Mouse (Mus musculus) embryo, embryonic 11 days (tissue): ENCODE data around the gene Tnfaip8l3.
A peak's percentile ranks its signal among the peaks of the same experiment; 100 is the strongest.
"Not testable (repeated sequence)": the region's sequence is repeated elsewhere in the genome, so short reads cannot be mapped to it uniquely, and the experiment has no call there.

Experiments used
- DNase-seq: peaks from one replicate; pipeline ENCODE4 v3.0.0-alpha.2; 2015

The Tnfaip8l3 gene

GRCm38 (mm10) chr9:54068032-54068649 lies at the start of gene Tnfaip8l3:
Tnfaip8l3 (minus strand) TSS chr9:54068388.
- DNase-seq: peak; percentile 70

DNA sequence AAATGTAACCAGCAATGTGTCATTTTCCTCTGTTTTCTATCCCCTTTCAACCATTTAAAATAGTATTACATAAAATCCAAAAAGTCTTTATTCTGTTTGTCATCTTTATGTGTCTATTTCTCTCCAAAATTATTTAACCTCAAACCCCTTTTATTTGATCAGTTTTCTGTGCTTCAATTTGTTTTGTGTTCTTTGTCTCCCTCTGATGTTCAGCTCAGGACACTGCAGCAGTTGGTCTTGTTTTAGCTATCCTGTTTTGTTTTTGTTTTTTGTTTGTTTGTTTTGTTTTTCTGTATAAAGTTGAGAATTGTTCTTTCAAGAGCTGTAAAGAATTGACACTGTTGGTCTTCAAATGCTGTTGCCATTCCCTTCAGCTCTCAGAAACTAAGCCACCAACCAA lies 44.5 kb upstream of the Tnfaip8l3 start:
- DNase-seq: peak; percentile 1

DNA sequence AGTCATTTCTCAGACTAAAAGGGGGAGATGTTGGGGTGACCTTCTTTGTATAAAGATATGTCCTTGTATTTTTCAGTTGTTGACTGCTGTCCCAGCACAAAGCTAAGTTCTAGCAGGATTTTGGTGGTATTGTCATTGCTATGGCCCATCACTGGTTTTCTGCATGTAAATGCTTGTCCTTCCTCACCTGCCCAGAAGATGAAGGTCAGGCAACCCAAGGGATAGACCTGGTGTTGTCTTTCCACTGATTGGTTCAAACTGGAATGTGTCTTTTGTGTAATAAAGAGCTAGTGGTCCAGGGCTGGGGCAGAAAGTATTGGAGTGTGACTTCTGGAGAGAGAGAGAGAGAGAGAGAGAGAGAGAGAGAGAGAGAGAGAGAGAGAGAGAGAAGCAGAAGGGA lies 30.4 kb upstream of the Tnfaip8l3 start:
- no peak for DNase-seq

DNA sequence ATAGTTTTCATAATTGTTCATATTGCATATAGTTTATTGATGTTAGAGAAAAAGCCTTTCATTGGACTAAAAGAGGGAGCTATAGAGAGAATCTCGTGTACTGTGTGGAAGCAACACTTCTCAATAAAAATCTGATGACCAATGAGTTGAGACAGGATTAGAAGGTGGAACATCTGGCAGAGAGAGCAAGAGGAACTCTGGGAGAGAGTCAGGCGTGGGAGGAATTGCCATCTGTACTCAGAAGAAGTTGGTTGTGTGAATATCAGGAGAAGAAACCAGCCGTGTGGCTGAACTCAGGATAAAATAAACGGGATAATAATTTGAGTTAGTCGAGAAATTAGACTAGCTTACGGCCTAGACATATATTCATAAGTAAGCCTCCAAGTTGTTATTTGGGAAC lies 28.9 kb upstream of the Tnfaip8l3 start:
- DNase-seq: no peak

- DNase-seq: no peak
Observed at GRCm38 (mm10) chr9:54084245-54084644, 16.1 kb upstream of the Tnfaip8l3 start.

GRCm38 (mm10) chr9:54077740-54078139 lies 9.6 kb upstream of the Tnfaip8l3 start:
- no peak for DNase-seq

GRCm38 (mm10) chr9:54074901-54075300 lies 6.7 kb upstream of the Tnfaip8l3 start:
- no peak for DNase-seq

- DNase-seq: no peak
Observed at GRCm38 (mm10) chr9:54073688-54074087, 5.5 kb upstream of the Tnfaip8l3 start.

DNA sequence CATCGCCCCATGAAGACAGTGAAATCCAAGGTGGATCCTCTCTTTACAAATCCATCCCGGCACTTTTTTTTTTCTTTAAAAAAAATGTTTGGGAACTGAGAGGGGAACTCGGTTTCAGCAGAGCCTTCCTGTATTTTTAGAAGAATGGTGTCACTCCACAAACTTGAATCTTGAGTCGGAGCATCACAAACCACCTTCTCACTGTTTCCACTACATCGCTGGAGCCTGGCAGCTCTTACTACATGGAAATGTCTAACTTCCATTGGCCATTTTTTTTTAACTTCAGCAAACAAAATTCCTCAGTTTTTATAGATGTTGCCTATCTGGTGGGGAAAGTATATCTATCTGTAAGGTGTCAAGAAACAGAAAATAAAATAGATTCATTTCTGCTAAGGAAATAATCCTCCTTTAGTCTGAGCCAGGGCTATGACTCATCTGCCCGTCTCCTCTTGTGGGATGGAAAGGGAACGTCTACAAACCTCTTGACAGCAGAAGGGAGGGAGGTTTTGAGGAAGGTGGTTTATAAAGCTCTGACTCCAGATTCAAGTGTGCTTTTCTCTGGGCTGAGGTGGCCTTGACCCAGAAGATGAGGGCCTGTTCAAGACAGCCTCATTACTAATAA lies 3.4 kb upstream of the Tnfaip8l3 start:
- DNase-seq: no peak

- no peak for DNase-seq
Observed at GRCm38 (mm10) chr9:54069204-54069603, 1.0 kb upstream of the Tnfaip8l3 start.

GRCm38 (mm10) chr9:54068777-54069176 lies 589 bp upstream of the Tnfaip8l3 start:
- DNase-seq: peak; percentile 82

GRCm38 (mm10) chr9:54067642-54068031 lies 551 bp downstream of the Tnfaip8l3 start:
- peak; percentile 7 for DNase-seq

DNA sequence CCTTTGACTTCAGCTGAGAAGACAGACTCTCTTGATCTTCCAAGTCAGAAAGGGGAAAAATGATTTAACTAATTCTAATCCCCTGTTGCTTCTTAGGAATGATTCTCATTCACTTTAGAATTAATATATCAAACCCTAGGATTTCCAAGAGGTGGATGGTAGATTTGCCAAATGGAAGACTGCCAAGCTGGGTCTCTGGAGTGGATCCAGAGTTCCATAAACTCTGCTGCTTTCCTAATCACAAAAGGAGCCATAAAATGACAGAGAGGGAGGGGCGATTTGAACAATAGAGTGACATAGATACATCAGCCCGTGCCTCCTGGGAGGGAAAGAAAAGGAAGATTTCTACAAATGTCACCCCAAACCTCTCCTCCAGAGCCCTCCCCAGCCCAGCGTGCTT lies 3.4 kb downstream of the Tnfaip8l3 start:
- no peak for DNase-seq

GRCm38 (mm10) chr9:54063655-54064054 lies 4.5 kb downstream of the Tnfaip8l3 start:
- DNase-seq: no peak

- no peak for DNase-seq
Observed at GRCm38 (mm10) chr9:54061666-54062065, 6.5 kb downstream of the Tnfaip8l3 start.

- DNase-seq: no peak
Observed at GRCm38 (mm10) chr9:54051298-54052068, 16.7 kb downstream of the Tnfaip8l3 start.

GRCm38 (mm10) chr9:54048978-54049377 lies 19.2 kb downstream of the Tnfaip8l3 start:
- DNase-seq: no peak

GRCm38 (mm10) chr9:54043067-54043466 lies 25.1 kb downstream of the Tnfaip8l3 start:
- DNase-seq: no peak

DNA sequence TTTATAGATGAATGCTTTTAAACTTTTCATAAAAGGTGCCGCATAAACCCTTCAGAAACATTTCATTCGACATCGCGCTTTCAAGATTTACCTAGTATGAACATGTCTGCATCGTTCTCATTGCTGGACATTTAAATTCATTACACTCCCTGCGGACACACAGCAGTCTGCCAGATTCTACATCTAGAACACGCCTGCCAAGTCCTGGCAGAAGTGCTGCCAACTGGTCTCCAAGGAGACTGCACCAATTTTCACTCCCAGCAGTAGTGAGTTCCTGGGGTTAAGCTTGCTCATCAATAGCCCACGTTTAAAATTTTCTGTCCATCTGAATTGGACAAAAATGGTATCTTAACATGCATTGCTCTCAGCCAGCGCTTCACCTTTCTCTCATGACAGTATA lies 30.5 kb downstream of the Tnfaip8l3 start:
- DNase-seq: no peak

- DNase-seq: no peak
Observed at GRCm38 (mm10) chr9:54034691-54035090, 33.5 kb downstream of the Tnfaip8l3 start.

DNA sequence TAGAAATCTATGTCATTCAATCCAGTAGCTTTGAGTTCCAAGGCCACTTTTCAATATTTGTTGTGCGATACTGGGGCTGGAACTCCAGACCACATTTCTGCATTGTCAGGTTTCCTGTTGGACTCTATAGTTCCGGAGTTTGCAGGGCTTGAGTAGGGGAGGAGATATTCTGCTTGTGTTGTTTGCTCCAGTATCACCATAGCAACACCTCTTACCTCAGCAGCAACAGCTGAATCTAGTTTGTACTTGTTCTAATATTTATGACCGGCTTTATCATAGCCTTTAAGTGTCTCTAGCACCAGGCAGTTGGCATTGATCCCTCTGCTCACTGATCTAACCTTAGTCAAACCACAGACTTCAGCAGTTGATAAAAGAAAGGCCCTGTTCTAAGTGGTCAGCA lies 45.4 kb downstream of the Tnfaip8l3 start:
- DNase-seq: peak; percentile 4

DNA sequence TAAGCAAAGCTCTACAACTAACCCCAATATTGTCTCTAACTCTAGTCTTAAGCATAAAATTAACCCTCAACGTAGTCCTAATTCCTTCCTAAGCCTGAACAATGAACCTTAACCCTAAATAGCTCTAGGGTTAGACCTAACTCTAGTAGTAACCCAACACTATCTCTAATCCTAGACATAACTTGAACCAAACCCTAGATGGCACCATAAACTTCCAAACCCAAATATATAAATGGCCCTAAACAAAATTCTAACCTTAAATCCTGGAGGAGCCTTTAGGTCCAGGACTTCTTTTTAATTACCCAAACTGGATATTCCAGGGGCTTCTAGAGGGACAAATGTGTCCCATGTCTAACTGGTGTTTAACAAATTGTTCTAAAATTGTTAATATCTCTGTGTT lies 73.7 kb downstream of the Tnfaip8l3 start:
- no peak for DNase-seq

DNA sequence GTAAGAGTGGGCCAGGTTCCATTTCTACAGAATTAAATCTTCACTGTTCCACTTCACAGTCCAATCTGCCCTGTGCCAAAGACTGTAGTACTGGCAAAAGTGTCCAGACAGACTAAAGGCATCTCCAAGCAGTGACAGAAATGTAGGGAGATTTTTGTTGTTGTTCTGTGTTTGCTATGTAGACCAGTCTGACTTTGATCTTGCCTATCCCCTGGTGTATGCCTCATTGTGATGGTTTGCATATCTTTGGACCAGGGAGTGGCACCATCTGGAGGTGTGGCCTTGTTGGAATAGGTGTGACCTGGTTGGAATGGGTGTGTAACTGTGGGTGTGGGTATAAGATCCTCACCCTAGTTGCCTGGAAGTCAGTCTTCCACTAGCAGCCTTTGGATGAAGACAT lies 75.6 kb downstream of the Tnfaip8l3 start:
- not testable (repeated sequence) for DNase-seq

GRCm38 (mm10) chr9:53990921-53991320 lies 77.3 kb downstream of the Tnfaip8l3 start:
- peak; percentile 81 for DNase-seq
